Mouse (Mus musculus): ENCODE data around the gene Dglucy.

- TF ChIP-seq GATA1 (IDR thresholded peaks at IDR 0.05; ENCODE audit: low read length) (no peak), TAL1 (IDR thresholded peaks at IDR 0.05; ENCODE audit: low read length) (no peak)
These were observed 9.0 kb upstream of the Dglucy start for GRCm38 (mm10) chr12:100769871-100770270.

All from erythroblast, embryonic 14.5 days (primary cell).